Mouse (Mus musculus): ENCODE data around the gene Upk1a. TPM values are rescaled to one million over a fixed set of nuclear protein-coding genes. Genes with fewer than 3 reads are reported as not detected.

Upk1a gene
- polyA plus RNA-seq (2015; fragmentation: Illumina TruSeq; extraction: RNeasy Lipid Tissue Mini Kit (QIAGEN cat#74804); ENCODE audit: low read depth, low replicate concordance): 1.1 TPM

GRCm38 (mm10) chr7:30612654-30613402, at the start of gene Upk1a:
Gene Upk1a, minus strand, starts transcription at chr7:30612847.

GRCm38 (mm10) chr7:30649591-30650540, 37.2 kb upstream of the Upk1a start, which contains the start of gene Rbm42:
Gene Rbm42, minus strand, starts transcription at chr7:30650317.

DNA sequence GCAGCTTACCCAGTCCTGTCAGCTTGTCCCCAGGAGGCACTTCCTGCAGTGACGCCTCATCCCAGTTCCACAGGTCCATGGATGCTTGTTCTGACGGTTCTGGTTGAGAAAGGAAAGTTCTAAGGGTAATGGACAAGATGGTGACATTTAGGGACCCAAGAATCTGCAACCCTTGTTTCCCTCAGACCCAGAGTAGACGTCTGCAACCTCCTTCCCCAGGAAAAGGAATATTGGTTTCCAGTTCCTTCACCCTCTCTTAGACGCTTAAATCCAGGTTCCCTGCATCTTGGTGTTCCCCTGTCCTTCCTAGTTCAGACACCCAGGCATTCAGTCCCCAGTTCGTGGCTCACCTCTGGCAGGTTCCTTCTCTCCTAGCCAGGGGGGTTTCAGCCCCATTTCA, 23.1 kb upstream of the Upk1a start, which contains the start of gene Etv2:
Gene Etv2 (minus strand): TSS at position 101 of the 400 bp plus-strand sequence.

GRCm38 (mm10) chr7:30625530-30626384, 13.1 kb upstream of the Upk1a start, which contains the start of gene Cox6b1:
Gene Cox6b1, minus strand, starts transcription at chr7:30626151.

DNA sequence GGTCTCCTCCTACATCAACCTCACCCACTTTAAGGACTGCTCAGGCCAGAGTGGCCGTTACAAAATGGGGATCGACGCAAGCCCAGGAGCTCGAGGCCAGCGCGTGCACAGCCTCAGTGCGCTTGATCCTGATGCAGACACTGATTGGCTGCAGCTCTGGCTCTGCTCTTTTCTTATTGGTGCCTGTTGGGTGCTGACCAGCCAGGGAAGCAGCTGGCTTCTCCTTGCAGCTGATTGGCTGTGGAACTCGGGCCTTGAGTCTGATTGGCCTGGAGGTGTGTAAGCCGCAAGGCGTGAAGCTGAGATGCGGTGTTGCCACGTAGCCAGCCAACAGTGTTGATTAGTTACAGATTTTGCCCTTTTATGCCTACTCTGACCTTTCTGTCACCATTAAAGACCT, 13.9 kb downstream of the Upk1a start, which contains the start of gene Zbtb32:
Gene Zbtb32 (minus strand): TSS at position 124 of the 400 bp plus-strand sequence.

GRCm38 (mm10) chr7:30588676-30589434, 23.8 kb downstream of the Upk1a start, which contains the start of gene Kmt2b:
Gene Kmt2b, minus strand, starts transcription at chr7:30588726.

GRCm38 (mm10) chr7:30564970-30565571, 47.6 kb downstream of the Upk1a start, which contains the start of gene Igflr1:
Gene Igflr1, plus strand, starts transcription at chr7:30565427.

DNA sequence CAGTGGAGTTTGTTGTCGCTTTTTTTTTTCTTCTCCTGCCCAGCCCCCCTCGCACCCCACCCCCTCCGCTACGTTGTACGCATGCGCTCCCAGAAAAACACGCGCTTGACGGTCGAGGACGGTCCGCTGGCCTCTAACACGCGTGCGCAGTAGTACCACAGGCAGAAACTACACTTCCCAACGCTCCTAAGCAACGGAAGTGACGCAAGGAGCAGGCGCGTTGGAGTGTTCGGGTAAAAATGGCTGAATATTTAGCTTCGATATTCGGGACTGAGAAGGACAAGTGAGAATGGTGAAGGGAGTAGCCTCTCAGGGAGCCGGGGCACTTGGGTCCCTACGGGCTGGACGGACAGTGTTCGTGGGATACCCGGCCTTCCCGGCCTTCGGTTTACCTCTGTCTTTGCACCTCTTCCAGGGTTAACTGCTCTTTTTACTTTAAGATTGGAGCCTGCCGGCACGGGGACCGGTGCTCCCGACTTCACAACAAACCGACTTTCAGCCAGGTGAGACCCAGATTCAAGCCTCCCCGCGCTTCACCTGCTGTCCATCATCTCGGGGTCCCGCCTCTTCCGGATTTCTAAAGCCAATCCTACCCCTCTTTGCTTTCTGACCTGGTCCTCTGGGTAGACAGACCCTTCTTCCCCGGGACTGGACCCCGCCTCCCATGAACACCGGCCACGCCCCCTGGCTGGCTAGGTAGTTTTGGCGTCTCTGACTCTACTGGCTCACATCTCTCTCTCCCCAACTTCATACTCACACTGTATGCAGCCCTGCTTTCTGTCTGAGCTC, 49.3 kb downstream of the Upk1a start, which contains the start of the genes U2af1l4, Gm49396 and Psenen:
Gene U2af1l4 (plus strand): TSS at position 185 of the 789 bp plus-strand sequence.
Gene Gm49396 (plus strand): TSS at position 228 of the 789 bp plus-strand sequence.
Gene Psenen (minus strand): TSS at position 511 of the 789 bp plus-strand sequence.

DNA sequence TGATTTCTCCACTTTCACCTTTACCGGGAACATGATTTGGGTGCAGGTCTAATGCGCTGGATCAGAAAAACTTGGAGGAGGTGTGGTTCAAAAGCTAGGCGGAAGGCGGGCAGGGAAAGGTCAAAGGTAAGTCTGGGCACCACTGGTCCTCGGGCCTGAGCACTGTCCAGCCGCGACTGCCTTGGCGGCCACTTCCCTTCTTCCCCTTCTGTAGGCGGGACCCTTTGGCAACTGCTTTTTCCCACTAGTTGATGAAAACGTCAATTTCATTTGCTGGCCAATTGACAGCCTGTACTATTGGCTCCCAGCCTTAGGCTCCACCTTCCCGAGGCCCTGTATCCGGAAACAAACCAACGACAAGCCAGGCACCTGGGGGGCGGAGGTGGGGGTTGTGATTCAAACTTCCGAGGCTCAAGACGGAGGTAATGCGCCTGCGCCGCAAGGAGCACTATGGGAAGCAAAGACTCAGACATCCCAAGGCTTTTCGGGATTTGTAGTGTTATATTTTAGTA, 53.1 kb downstream of the Upk1a start, which contains the start of gene Lin37:
Gene Lin37 (minus strand): TSS at position 396 of the 512 bp plus-strand sequence.

Other genes with a start within 250 kb of the Upk1a start
- 90.8 TPM for gene Tyrobp, start 199.1 kb downstream of the Upk1a start, polyA plus RNA-seq (2015; fragmentation: Illumina TruSeq; extraction: RNeasy Lipid Tissue Mini Kit (QIAGEN cat#74804); ENCODE audit: low read depth, low replicate concordance)
- 1.6 TPM for gene Hcst, start 193.0 kb downstream of the Upk1a start, polyA plus RNA-seq (2015; fragmentation: Illumina TruSeq; extraction: RNeasy Lipid Tissue Mini Kit (QIAGEN cat#74804); ENCODE audit: low read depth, low replicate concordance)
- 2.7 TPM for gene Nfkbid, start 191.1 kb downstream of the Upk1a start, polyA plus RNA-seq (2015; fragmentation: Illumina TruSeq; extraction: RNeasy Lipid Tissue Mini Kit (QIAGEN cat#74804); ENCODE audit: low read depth, low replicate concordance)
- gene Aplp1, start 167.3 kb downstream of the Upk1a start, polyA plus RNA-seq (2015; fragmentation: Illumina TruSeq; extraction: RNeasy Lipid Tissue Mini Kit (QIAGEN cat#74804); ENCODE audit: low read depth, low replicate concordance): 972 TPM
- gene Kirrel2, start 155.2 kb downstream of the Upk1a start, polyA plus RNA-seq (2015; fragmentation: Illumina TruSeq; extraction: RNeasy Lipid Tissue Mini Kit (QIAGEN cat#74804); ENCODE audit: low read depth, low replicate concordance): 9.7 TPM
- 1.9 TPM for gene Nphs1, start 154.5 kb downstream of the Upk1a start, polyA plus RNA-seq (2015; fragmentation: Illumina TruSeq; extraction: RNeasy Lipid Tissue Mini Kit (QIAGEN cat#74804); ENCODE audit: low read depth, low replicate concordance)
- gene Prodh2, start 119.2 kb downstream of the Upk1a start, polyA plus RNA-seq (2015; fragmentation: Illumina TruSeq; extraction: RNeasy Lipid Tissue Mini Kit (QIAGEN cat#74804); ENCODE audit: low read depth, low replicate concordance): not detected
- 95.4 TPM for gene Arhgap33, start 77.8 kb downstream of the Upk1a start, polyA plus RNA-seq (2015; fragmentation: Illumina TruSeq; extraction: RNeasy Lipid Tissue Mini Kit (QIAGEN cat#74804); ENCODE audit: low read depth, low replicate concordance)
- gene Hspb6, start 60.7 kb downstream of the Upk1a start, polyA plus RNA-seq (2015; fragmentation: Illumina TruSeq; extraction: RNeasy Lipid Tissue Mini Kit (QIAGEN cat#74804); ENCODE audit: low read depth, low replicate concordance): 7.9 TPM
- 4.5 TPM for gene Proser3, start 60.5 kb downstream of the Upk1a start, polyA plus RNA-seq (2015; fragmentation: Illumina TruSeq; extraction: RNeasy Lipid Tissue Mini Kit (QIAGEN cat#74804); ENCODE audit: low read depth, low replicate concordance)
- 51.4 TPM for gene Lin37, start 53.0 kb downstream of the Upk1a start, polyA plus RNA-seq (2015; fragmentation: Illumina TruSeq; extraction: RNeasy Lipid Tissue Mini Kit (QIAGEN cat#74804); ENCODE audit: low read depth, low replicate concordance)
- 85.7 TPM for gene U2af1l4, start 49.5 kb downstream of the Upk1a start, polyA plus RNA-seq (2015; fragmentation: Illumina TruSeq; extraction: RNeasy Lipid Tissue Mini Kit (QIAGEN cat#74804); ENCODE audit: low read depth, low replicate concordance)
- gene Gm49396, start 49.5 kb downstream of the Upk1a start, polyA plus RNA-seq (2015; fragmentation: Illumina TruSeq; extraction: RNeasy Lipid Tissue Mini Kit (QIAGEN cat#74804); ENCODE audit: low read depth, low replicate concordance): 6.7 TPM
- gene Psenen, start 49.2 kb downstream of the Upk1a start, polyA plus RNA-seq (2015; fragmentation: Illumina TruSeq; extraction: RNeasy Lipid Tissue Mini Kit (QIAGEN cat#74804); ENCODE audit: low read depth, low replicate concordance): 158 TPM
- gene Igflr1, start 47.4 kb downstream of the Upk1a start, polyA plus RNA-seq (2015; fragmentation: Illumina TruSeq; extraction: RNeasy Lipid Tissue Mini Kit (QIAGEN cat#74804); ENCODE audit: low read depth, low replicate concordance): 1.5 TPM
- 25.9 TPM for gene Kmt2b, start 24.1 kb downstream of the Upk1a start, polyA plus RNA-seq (2015; fragmentation: Illumina TruSeq; extraction: RNeasy Lipid Tissue Mini Kit (QIAGEN cat#74804); ENCODE audit: low read depth, low replicate concordance)
- gene Zbtb32, start 13.9 kb downstream of the Upk1a start, polyA plus RNA-seq (2015; fragmentation: Illumina TruSeq; extraction: RNeasy Lipid Tissue Mini Kit (QIAGEN cat#74804); ENCODE audit: low read depth, low replicate concordance): not detected
- 1,546 TPM for gene Cox6b1, start 13.3 kb upstream of the Upk1a start, polyA plus RNA-seq (2015; fragmentation: Illumina TruSeq; extraction: RNeasy Lipid Tissue Mini Kit (QIAGEN cat#74804); ENCODE audit: low read depth, low replicate concordance)
- gene Etv2, start 23.0 kb upstream of the Upk1a start, polyA plus RNA-seq (2015; fragmentation: Illumina TruSeq; extraction: RNeasy Lipid Tissue Mini Kit (QIAGEN cat#74804); ENCODE audit: low read depth, low replicate concordance): not detected
- gene Rbm42, start 37.5 kb upstream of the Upk1a start, polyA plus RNA-seq (2015; fragmentation: Illumina TruSeq; extraction: RNeasy Lipid Tissue Mini Kit (QIAGEN cat#74804); ENCODE audit: low read depth, low replicate concordance): 72.4 TPM
- 6.4 TPM for gene Haus5, start 52.1 kb upstream of the Upk1a start, polyA plus RNA-seq (2015; fragmentation: Illumina TruSeq; extraction: RNeasy Lipid Tissue Mini Kit (QIAGEN cat#74804); ENCODE audit: low read depth, low replicate concordance)
- gene Pmis2, start 58.8 kb upstream of the Upk1a start, polyA plus RNA-seq (2015; fragmentation: Illumina TruSeq; extraction: RNeasy Lipid Tissue Mini Kit (QIAGEN cat#74804); ENCODE audit: low read depth, low replicate concordance): not detected
- not detected for gene 2200002J24Rik, start 86.1 kb upstream of the Upk1a start, polyA plus RNA-seq (2015; fragmentation: Illumina TruSeq; extraction: RNeasy Lipid Tissue Mini Kit (QIAGEN cat#74804); ENCODE audit: low read depth, low replicate concordance)
- 0.59 TPM for gene Atp4a, start 99.4 kb upstream of the Upk1a start, polyA plus RNA-seq (2015; fragmentation: Illumina TruSeq; extraction: RNeasy Lipid Tissue Mini Kit (QIAGEN cat#74804); ENCODE audit: low read depth, low replicate concordance)
- 184 TPM for gene Tmem147, start 116.7 kb upstream of the Upk1a start, polyA plus RNA-seq (2015; fragmentation: Illumina TruSeq; extraction: RNeasy Lipid Tissue Mini Kit (QIAGEN cat#74804); ENCODE audit: low read depth, low replicate concordance)
- gene Gapdhs, start 130.8 kb upstream of the Upk1a start, polyA plus RNA-seq (2015; fragmentation: Illumina TruSeq; extraction: RNeasy Lipid Tissue Mini Kit (QIAGEN cat#74804); ENCODE audit: low read depth, low replicate concordance): not detected
- gene Sbsn, start 138.6 kb upstream of the Upk1a start, polyA plus RNA-seq (2015; fragmentation: Illumina TruSeq; extraction: RNeasy Lipid Tissue Mini Kit (QIAGEN cat#74804); ENCODE audit: low read depth, low replicate concordance): 6.5 TPM
- gene Dmkn, start 150.9 kb upstream of the Upk1a start, polyA plus RNA-seq (2015; fragmentation: Illumina TruSeq; extraction: RNeasy Lipid Tissue Mini Kit (QIAGEN cat#74804); ENCODE audit: low read depth, low replicate concordance): 14.4 TPM
- gene Krtdap, start 175.0 kb upstream of the Upk1a start, polyA plus RNA-seq (2015; fragmentation: Illumina TruSeq; extraction: RNeasy Lipid Tissue Mini Kit (QIAGEN cat#74804); ENCODE audit: low read depth, low replicate concordance): not detected
- not detected for gene Ffar2, start 210.9 kb upstream of the Upk1a start, polyA plus RNA-seq (2015; fragmentation: Illumina TruSeq; extraction: RNeasy Lipid Tissue Mini Kit (QIAGEN cat#74804); ENCODE audit: low read depth, low replicate concordance)
- gene Ffar3, start 243.3 kb upstream of the Upk1a start, polyA plus RNA-seq (2015; fragmentation: Illumina TruSeq; extraction: RNeasy Lipid Tissue Mini Kit (QIAGEN cat#74804); ENCODE audit: low read depth, low replicate concordance): not detected
- gene Ffar1, start 248.7 kb upstream of the Upk1a start, polyA plus RNA-seq (2015; fragmentation: Illumina TruSeq; extraction: RNeasy Lipid Tissue Mini Kit (QIAGEN cat#74804); ENCODE audit: low read depth, low replicate concordance): not detected